Mouse (Mus musculus): ENCODE measurements at regions not wholly inside any gene's neighbourhood (a gene's known extent, or its start where the extent isn't known, plus 50 kb on each side); places are given as distances from the start of the nearest gene placed in this dataset.

- 4% methylated on average over 3 of the region's 3 CpGs for WGBS
- TF ChIP-seq POLR2A (IDR thresholded peaks at IDR 0.05; ENCODE audit: borderline replicate concordance, control insufficient read depth, low read depth, low read length) (no peak), CTCF (IDR thresholded peaks at IDR 0.05; ENCODE audit: control insufficient read depth, insufficient read depth, low read length) (no peak)
- H3K4me3 ChIP-seq (replicated peaks; ENCODE audit: control insufficient read depth, low read depth, low read length), result no peak overlapping the region
- no peak overlapping the region for H3K27ac ChIP-seq (ENCODE audit: control insufficient read depth, insufficient read depth, low read depth, low read length, poor library complexity)
- H3K4me1 ChIP-seq (ENCODE audit: control insufficient read depth, insufficient read depth, low read length), result no peaks in the 10 kb centered on the region; the same call in 1 of the 2 replicates
Measured at GRCm38 (mm10) chr3:147064443-147064868, 212.3 kb downstream of the Ttll7 start.

- WGBS, result 58% methylated on average over 2 of the region's 2 CpGs
- Histone ChIP-seq H3K4me1 (ENCODE audit: control insufficient read depth, insufficient read depth, low read length) (no peaks in the 10 kb centered on the region), H3K4me3 (replicated peaks; ENCODE audit: control insufficient read depth, low read depth, low read length) (no peak overlapping the region), H3K27ac (ENCODE audit: control insufficient read depth, insufficient read depth, low read depth, low read length, poor library complexity) (no peak overlapping the region)
- TF ChIP-seq POLR2A (IDR thresholded peaks at IDR 0.05; ENCODE audit: borderline replicate concordance, control insufficient read depth, low read depth, low read length), result no peak
- no peak for TF ChIP-seq CTCF (IDR thresholded peaks at IDR 0.05; ENCODE audit: control insufficient read depth, insufficient read depth, low read length)
Measured at GRCm38 (mm10) chr3:147070972-147071371, 218.8 kb downstream of the Ttll7 start.

GRCm38 (mm10) chr3:147080197-147080596, 228.0 kb downstream of the Ttll7 start:
- 87% methylated on average over 3 of the region's 3 CpGs for WGBS
- H3K27ac ChIP-seq (ENCODE audit: control insufficient read depth, insufficient read depth, low read depth, low read length, poor library complexity), result no peak overlapping the region
- no peak overlapping the region for H3K4me3 ChIP-seq (replicated peaks; ENCODE audit: control insufficient read depth, low read depth, low read length)
- no peak for TF ChIP-seq POLR2A (IDR thresholded peaks at IDR 0.05; ENCODE audit: borderline replicate concordance, control insufficient read depth, low read depth, low read length)
- TF ChIP-seq CTCF (IDR thresholded peaks at IDR 0.05; ENCODE audit: control insufficient read depth, insufficient read depth, low read length), result no peak
- no peaks in the 10 kb centered on the region for H3K4me1 ChIP-seq (ENCODE audit: control insufficient read depth, insufficient read depth, low read length)

GRCm38 (mm10) chr3:147080768-147081448, 228.7 kb downstream of the Ttll7 start:
- 77% methylated on average over 4 of the region's 4 CpGs for WGBS

GRCm38 (mm10) chr3:147081763-147082162, 229.6 kb downstream of the Ttll7 start:
- H3K4me1 ChIP-seq (ENCODE audit: control insufficient read depth, insufficient read depth, low read length), result no peaks in the 10 kb centered on the region
- 91% methylated on average over 9 of the region's 9 CpGs for WGBS
- H3K27ac ChIP-seq (ENCODE audit: control insufficient read depth, insufficient read depth, low read depth, low read length, poor library complexity), result no peak overlapping the region
- H3K4me3 ChIP-seq (replicated peaks; ENCODE audit: control insufficient read depth, low read depth, low read length), result no peak overlapping the region
- TF ChIP-seq CTCF (IDR thresholded peaks at IDR 0.05; ENCODE audit: control insufficient read depth, insufficient read depth, low read length) (no peak), POLR2A (IDR thresholded peaks at IDR 0.05; ENCODE audit: borderline replicate concordance, control insufficient read depth, low read depth, low read length) (no peak)

More at GRCm38 (mm10) chr3:147080768-147081448, 228.7 kb downstream of the Ttll7 start:
- H3K4me1 ChIP-seq (ENCODE audit: control insufficient read depth, insufficient read depth, low read length), result no peaks in the 10 kb centered on the region
- H3K4me3 ChIP-seq (replicated peaks; ENCODE audit: control insufficient read depth, low read depth, low read length), result no peak overlapping the region
- no peak overlapping the region for H3K27ac ChIP-seq (ENCODE audit: control insufficient read depth, insufficient read depth, low read depth, low read length, poor library complexity)
- no peak for TF ChIP-seq CTCF (IDR thresholded peaks at IDR 0.05; ENCODE audit: control insufficient read depth, insufficient read depth, low read length)
- no peak for TF ChIP-seq POLR2A (IDR thresholded peaks at IDR 0.05; ENCODE audit: borderline replicate concordance, control insufficient read depth, low read depth, low read length)

GRCm38 (mm10) chr3:147082255-147082943, 230.2 kb downstream of the Ttll7 start:
- Histone ChIP-seq H3K4me3 (replicated peaks; ENCODE audit: control insufficient read depth, low read depth, low read length) (no peak overlapping the region), H3K4me1 (ENCODE audit: control insufficient read depth, insufficient read depth, low read length) (no peaks in the 10 kb centered on the region), H3K27ac (ENCODE audit: control insufficient read depth, insufficient read depth, low read depth, low read length, poor library complexity) (no peak overlapping the region)
- 53% methylated on average over 7 of the region's 7 CpGs for WGBS
- TF ChIP-seq POLR2A (IDR thresholded peaks at IDR 0.05; ENCODE audit: borderline replicate concordance, control insufficient read depth, low read depth, low read length), result no peak
- no peak for TF ChIP-seq CTCF (IDR thresholded peaks at IDR 0.05; ENCODE audit: control insufficient read depth, insufficient read depth, low read length)

GRCm38 (mm10) chr3:147083374-147083773, 231.2 kb downstream of the Ttll7 start:
- 81% methylated on average over 11 of the region's 11 CpGs for WGBS
- TF ChIP-seq POLR2A (IDR thresholded peaks at IDR 0.05; ENCODE audit: borderline replicate concordance, control insufficient read depth, low read depth, low read length) (no peak), CTCF (IDR thresholded peaks at IDR 0.05; ENCODE audit: control insufficient read depth, insufficient read depth, low read length) (no peak)
- Histone ChIP-seq H3K27ac (ENCODE audit: control insufficient read depth, insufficient read depth, low read depth, low read length, poor library complexity) (no peak overlapping the region), H3K4me3 (replicated peaks; ENCODE audit: control insufficient read depth, low read depth, low read length) (no peak overlapping the region), H3K4me1 (ENCODE audit: control insufficient read depth, insufficient read depth, low read length) (no peaks in the 10 kb centered on the region)

GRCm38 (mm10) chr3:147083823-147084222, 231.7 kb downstream of the Ttll7 start:
- no peak overlapping the region for H3K4me3 ChIP-seq (replicated peaks; ENCODE audit: control insufficient read depth, low read depth, low read length)
- no peaks in the 10 kb centered on the region for H3K4me1 ChIP-seq (ENCODE audit: control insufficient read depth, insufficient read depth, low read length)
- 85% methylated on average over 4 of the region's 4 CpGs for WGBS
- no peak overlapping the region for H3K27ac ChIP-seq (ENCODE audit: control insufficient read depth, insufficient read depth, low read depth, low read length, poor library complexity)
- TF ChIP-seq CTCF (IDR thresholded peaks at IDR 0.05; ENCODE audit: control insufficient read depth, insufficient read depth, low read length), result no peak
- no peak for TF ChIP-seq POLR2A (IDR thresholded peaks at IDR 0.05; ENCODE audit: borderline replicate concordance, control insufficient read depth, low read depth, low read length)
